Mouse (Mus musculus): Measurements from ENCODE around the gene Amd1. TPM values are rescaled to one million over a fixed set of nuclear protein-coding genes. Genes with fewer than 3 reads are reported as not detected.
A peak's percentile ranks its signal among the peaks of the same experiment; 100 is the strongest.

Gene Amd1
- polyA plus RNA-seq, 1 experiment from 2014 or later: 108 TPM

DNA sequence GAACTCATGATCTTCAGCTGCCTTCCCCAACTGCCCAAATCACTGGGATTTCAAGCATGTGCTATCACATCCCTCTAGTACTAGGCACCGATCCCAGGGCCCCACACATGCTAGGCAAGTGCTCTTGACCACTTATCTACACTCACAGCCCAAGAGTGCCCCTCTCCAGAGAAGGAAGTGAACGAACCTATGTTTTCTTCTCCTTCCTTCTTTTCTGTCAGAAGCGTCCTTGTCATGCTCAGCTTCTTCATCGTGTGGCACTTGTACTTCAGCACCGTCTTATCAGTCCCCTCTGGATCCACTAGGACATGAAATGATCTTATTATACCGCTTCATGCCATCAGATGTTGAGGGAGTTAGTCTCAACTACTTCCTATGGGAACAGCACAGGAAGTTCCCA lies 51.0 kb downstream of the Amd1 start:
- ATAC-seq (replicated peaks; ENCODE audit: low FRiP score): no peak
- Histone ChIP-seq H3K4me2 (ENCODE audit: low read depth, low read length, severe bottlenecking) (no peak overlapping the region), H3K4me1 (replicated peaks; ENCODE audit: control insufficient read depth, insufficient read depth, low read length) (0 out of 2 replicates have a peak, but pooled peaks cover 4% of the 10 kb centered on the region), H3K27ac (ENCODE audit: low read depth, low read length) (no peak overlapping the region), H3K36me3 (ENCODE audit: control insufficient read depth, insufficient read depth, low read length) (peaks cover 16% of the 10 kb centered on the region), H3K27me3 (ENCODE audit: control insufficient read depth, insufficient read depth, low read length) (no peaks in the 10 kb centered on the region), H3K9me3 (ENCODE audit: control insufficient read depth, low read length) (no peaks in the 10 kb centered on the region), H3K9ac (ENCODE audit: low read length) (no peak overlapping the region), H3K4me3 (ENCODE audit: low read depth, low read length) (no peak overlapping the region)
- WGBS: 89% methylated on average over 6 of the region's 6 CpGs
- DNase-seq (ENCODE audit: low spot score): no peak

DNA sequence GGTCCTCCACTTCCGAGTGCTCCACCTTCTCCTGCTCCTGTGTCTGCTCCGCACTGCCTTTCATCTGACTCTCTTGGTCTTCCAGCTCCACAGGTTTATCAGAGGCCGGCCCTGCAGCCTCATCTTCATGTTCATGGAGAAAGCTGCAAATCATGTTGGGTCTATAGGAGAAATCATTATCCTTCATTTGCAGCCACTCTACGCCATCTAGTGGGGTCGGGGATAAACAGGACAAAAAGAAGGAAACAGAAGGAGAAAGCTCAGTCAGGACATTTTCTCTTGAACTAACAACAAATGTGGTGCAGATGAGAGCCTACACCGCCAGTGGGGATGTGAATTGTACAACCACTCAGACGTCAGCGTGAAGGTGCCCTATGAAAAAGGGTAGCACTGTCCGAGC lies 52.4 kb downstream of the Amd1 start:
- H3K9ac ChIP-seq (ENCODE audit: low read length): no peak overlapping the region
- H3K36me3 ChIP-seq (ENCODE audit: control insufficient read depth, insufficient read depth, low read length): peaks cover 16% of the 10 kb centered on the region
- no peaks in the 10 kb centered on the region for H3K27me3 ChIP-seq (ENCODE audit: control insufficient read depth, insufficient read depth, low read length)
- 88% methylated on average over 9 of the region's 9 CpGs for WGBS
- ATAC-seq (replicated peaks; ENCODE audit: low FRiP score) (no peak), DNase-seq (ENCODE audit: low spot score) (no peak)
- no peaks in the 10 kb centered on the region for H3K9me3 ChIP-seq (ENCODE audit: control insufficient read depth, low read length)
- no peak overlapping the region for H3K4me2 ChIP-seq (ENCODE audit: low read depth, low read length, severe bottlenecking)
- H3K27ac ChIP-seq (ENCODE audit: low read depth, low read length): no peak overlapping the region
- no peak overlapping the region for H3K4me3 ChIP-seq (ENCODE audit: low read depth, low read length)
- 0 out of 2 replicates have a peak, but pooled peaks cover 4% of the 10 kb centered on the region for H3K4me1 ChIP-seq (replicated peaks; ENCODE audit: control insufficient read depth, insufficient read depth, low read length)

DNA sequence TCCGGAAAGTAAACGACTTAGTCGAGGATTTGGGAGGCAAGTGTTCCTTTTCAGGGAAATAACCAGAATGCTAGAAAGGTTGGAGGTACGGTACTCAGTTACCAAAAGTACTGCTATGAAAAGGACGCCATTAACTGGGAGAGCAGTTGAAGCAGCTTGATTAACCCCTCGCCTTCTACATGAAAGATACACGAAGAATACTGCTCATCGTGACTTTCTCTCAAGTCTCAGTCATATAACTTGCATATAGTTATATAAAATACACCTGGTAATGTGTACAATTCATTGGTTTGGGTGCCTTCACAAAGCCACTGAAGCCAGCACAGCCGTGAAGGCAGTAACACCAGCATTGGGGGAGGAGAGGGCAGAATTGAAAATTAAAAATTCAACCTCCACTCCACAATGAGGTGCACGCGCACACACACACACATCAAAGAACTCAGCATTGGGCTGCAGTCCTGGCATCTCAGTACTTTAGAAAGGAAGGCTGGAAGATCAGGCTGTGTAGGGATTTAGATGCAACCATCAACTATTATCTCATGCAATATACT lies 54.7 kb downstream of the Amd1 start:
- Histone ChIP-seq H3K4me2 (ENCODE audit: low read depth, low read length, severe bottlenecking) (peak overlapping the region; percentile 71), H3K27ac (ENCODE audit: low read depth, low read length) (0 out of 2 replicates have a peak overlapping the region, but pooled peaks have one; percentile 57), H3K9me3 (ENCODE audit: control insufficient read depth, low read length) (no peaks in the 10 kb centered on the region), H3K36me3 (ENCODE audit: control insufficient read depth, insufficient read depth, low read length) (peaks cover 12% of the 10 kb centered on the region), H3K9ac (ENCODE audit: low read length) (peak overlapping the region; percentile 66), H3K4me1 (replicated peaks; ENCODE audit: control insufficient read depth, insufficient read depth, low read length) (0 out of 2 replicates have a peak, but pooled peaks cover 4% of the 10 kb centered on the region), H3K4me3 (ENCODE audit: low read depth, low read length) (peak overlapping the region; percentile 66), H3K27me3 (ENCODE audit: control insufficient read depth, insufficient read depth, low read length) (no peaks in the 10 kb centered on the region)
- WGBS: 34% methylated on average over 11 of the region's 11 CpGs
- ATAC-seq (replicated peaks; ENCODE audit: low FRiP score) (peak; percentile 57), DNase-seq (ENCODE audit: low spot score) (no peak)

DNA sequence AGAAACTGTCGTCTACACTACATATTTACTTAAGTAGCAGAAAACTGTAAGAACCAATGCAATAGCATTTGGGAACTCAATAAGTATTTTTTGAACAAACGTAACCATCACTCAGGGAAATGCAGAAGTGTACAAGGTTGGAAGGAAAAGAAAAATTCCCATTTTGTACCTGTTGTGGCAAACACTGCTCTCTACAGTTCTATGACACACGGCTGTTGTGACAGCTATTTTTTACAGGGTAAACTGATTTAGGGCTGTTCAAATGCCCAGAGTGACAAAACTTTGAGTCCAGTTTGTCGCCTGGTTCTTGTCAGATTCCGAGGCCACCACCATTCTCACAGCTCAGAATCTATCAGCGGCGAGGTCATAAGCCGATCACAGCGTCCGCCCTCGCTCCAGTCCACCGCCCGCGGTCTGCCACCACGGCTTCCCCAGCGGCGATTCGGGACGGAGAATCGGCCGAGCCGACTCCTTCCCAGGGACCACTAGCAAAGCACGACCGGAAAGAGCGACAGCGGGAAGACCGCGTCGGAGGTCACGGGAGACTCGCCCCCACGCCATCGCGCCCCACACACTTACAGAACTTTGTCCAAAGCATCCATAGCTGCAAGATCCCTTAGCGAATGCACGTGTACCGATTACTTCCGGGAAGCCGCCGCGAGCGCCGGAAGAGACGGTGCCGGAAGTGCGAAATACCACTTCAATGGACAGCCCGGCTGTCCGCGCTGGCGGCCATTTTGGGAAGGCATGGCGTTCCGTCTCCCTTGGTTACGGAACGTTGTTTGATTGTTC lies 55.4 kb downstream of the Amd1 start, which contains the start of gene Rpf2:
Rpf2 (minus strand) TSS at position 663 of the 792 bp plus-strand sequence.
- peak within 1 kb of the TSS; percentile 66 for H3K4me3 ChIP-seq (ENCODE audit: low read depth, low read length)
- peak; percentile 91 for DNase-seq (ENCODE audit: low spot score)

DNA sequence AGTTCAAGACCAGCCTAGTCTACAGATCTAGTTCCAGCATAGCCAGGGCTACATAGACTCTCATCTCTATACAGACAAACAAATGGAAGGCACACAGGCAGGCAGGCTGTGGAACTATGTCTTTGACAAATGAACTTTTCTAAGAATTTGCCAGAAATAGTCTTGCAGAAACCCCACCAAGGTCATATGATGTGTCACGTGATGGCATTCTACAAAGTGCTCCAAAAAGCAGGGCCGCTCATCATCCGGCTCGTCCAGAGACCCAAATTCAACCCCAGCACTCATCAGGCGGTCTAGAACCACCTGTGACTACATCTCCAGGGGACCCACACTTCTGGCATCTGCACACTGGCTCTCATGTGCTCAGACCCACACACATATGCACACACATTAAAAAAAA lies 64.2 kb downstream of the Amd1 start:
- no peak overlapping the region for H3K9ac ChIP-seq (ENCODE audit: low read length)
- H3K36me3 ChIP-seq (ENCODE audit: control insufficient read depth, insufficient read depth, low read length): peaks cover 5% of the 10 kb centered on the region; the same call in 1 of the 2 replicates
- ATAC-seq (replicated peaks; ENCODE audit: low FRiP score) (no peak), DNase-seq (ENCODE audit: low spot score) (no peak)
- H3K9me3 ChIP-seq (ENCODE audit: control insufficient read depth, low read length): no peaks in the 10 kb centered on the region
- no peak overlapping the region for H3K4me3 ChIP-seq (ENCODE audit: low read depth, low read length)
- no peak overlapping the region for H3K4me2 ChIP-seq (ENCODE audit: low read depth, low read length, severe bottlenecking)
- H3K4me1 ChIP-seq (replicated peaks; ENCODE audit: control insufficient read depth, insufficient read depth, low read length): no peaks in the 10 kb centered on the region
- 94% methylated on average over 5 of the region's 5 CpGs for WGBS
- H3K27me3 ChIP-seq (ENCODE audit: control insufficient read depth, insufficient read depth, low read length): no peaks in the 10 kb centered on the region
- H3K27ac ChIP-seq (ENCODE audit: low read depth, low read length): no peak overlapping the region

More for the DNA sequence above, 55.4 kb downstream of the Amd1 start, which contains the start of gene Rpf2:
- H3K36me3 ChIP-seq (ENCODE audit: control insufficient read depth, insufficient read depth, low read length): peaks cover 12% of the 10 kb centered on the region
- peak within 1 kb of the TSS; percentile 71 for H3K4me2 ChIP-seq (ENCODE audit: low read depth, low read length, severe bottlenecking)
- WGBS: under 1% methylated on average over 54 of the region's 54 CpGs
- peak; percentile 92 for ATAC-seq (replicated peaks; ENCODE audit: low FRiP score)
- 0 out of 2 replicates have a peak, but pooled peaks cover 4% of the 10 kb centered on the region for H3K4me1 ChIP-seq (replicated peaks; ENCODE audit: control insufficient read depth, insufficient read depth, low read length)
- H3K9ac ChIP-seq (ENCODE audit: low read length): peak within 1 kb of the TSS; percentile 66
- H3K27ac ChIP-seq (ENCODE audit: low read depth, low read length): 0 out of 2 replicates have a peak within 1 kb of the TSS, but pooled peaks have one; percentile 57
- H3K27me3 ChIP-seq (ENCODE audit: control insufficient read depth, insufficient read depth, low read length): no peaks in the 10 kb centered on the region
- H3K9me3 ChIP-seq (ENCODE audit: control insufficient read depth, low read length): no peaks in the 10 kb centered on the region

Other genes with a start within 250 kb of the Amd1 start
- gene Slc16a10, start 159.9 kb downstream of the Amd1 start, polyA plus RNA-seq (2014; fragmentation: Nextera tagmentation; extraction: Ambion mirVana): 6.2 and 9.1 TPM in 2 replicates
- 74.8 and 77.7 TPM in 2 replicates for gene Rpf2, start 55.1 kb downstream of the Amd1 start, polyA plus RNA-seq (2014; fragmentation: Nextera tagmentation; extraction: Ambion mirVana)
- gene Gtf3c6, start 44.1 kb downstream of the Amd1 start, polyA plus RNA-seq (2014; fragmentation: Nextera tagmentation; extraction: Ambion mirVana): 139 and 146 TPM in 2 replicates
- gene Cdk19, start 37.4 kb upstream of the Amd1 start, polyA plus RNA-seq (2014; fragmentation: Nextera tagmentation; extraction: Ambion mirVana): 8.0 and 9.4 TPM in 2 replicates

Data from forebrain, embryonic 11.5 days (tissue).